Mouse (Mus musculus): ENCODE data around the gene Olfr600.
"Not testable (repeated sequence)": the region's sequence is repeated elsewhere in the genome, so short reads cannot be mapped to it uniquely, and the experiment has no call there.

Gene Olfr600

GRCm38 (mm10) chr7:103349569-103349968, at the start of gene Olfr600:
Gene Olfr600, minus strand, starts transcription at chr7:103349669.
- no peak for DNase-seq (ENCODE audit: low spot score in 2 of 2)

- DNase-seq (ENCODE audit: low spot score in 2 of 2), result no peak
Measured at GRCm38 (mm10) chr7:103398981-103399380, 49.5 kb upstream of the Olfr600 start.

- no peak for DNase-seq (ENCODE audit: low spot score in 2 of 2)
Measured at GRCm38 (mm10) chr7:103397758-103398157, 48.3 kb upstream of the Olfr600 start.

GRCm38 (mm10) chr7:103386077-103386476, 36.6 kb upstream of the Olfr600 start, which contains the start of gene Olfr603:
Gene Olfr603, minus strand, starts transcription at chr7:103386177.
- no peak for DNase-seq (ENCODE audit: low spot score in 2 of 2)

- no peak for DNase-seq (ENCODE audit: low spot score in 2 of 2)
Measured at GRCm38 (mm10) chr7:103362555-103362954, 13.1 kb upstream of the Olfr600 start, which contains the start of gene Olfr601. Gene Olfr601, minus strand, starts transcription at chr7:103362655.

- no peak for DNase-seq (ENCODE audit: low spot score in 2 of 2)
Measured at GRCm38 (mm10) chr7:103335617-103336016, 13.9 kb downstream of the Olfr600 start, which contains the start of gene Olfr599. Gene Olfr599, plus strand, starts transcription at chr7:103335917.

- DNase-seq (ENCODE audit: low spot score in 2 of 2), result no peak
Measured at GRCm38 (mm10) chr7:103323268-103323667, 26.2 kb downstream of the Olfr600 start, which contains the start of gene Olfr598. Gene Olfr598, plus strand, starts transcription at chr7:103323568.

- DNase-seq (ENCODE audit: low spot score in 2 of 2), result not testable (repeated sequence)
Measured at GRCm38 (mm10) chr7:103316015-103316414, 33.5 kb downstream of the Olfr600 start, which contains the start of gene Olfr597. Gene Olfr597, plus strand, starts transcription at chr7:103316315.

GRCm38 (mm10) chr7:103305348-103305747, 44.1 kb downstream of the Olfr600 start, which contains the start of gene Olfr596:
Gene Olfr596, plus strand, starts transcription at chr7:103305648.
- not testable (repeated sequence) for DNase-seq (ENCODE audit: low spot score in 2 of 2)
